Mouse (Mus musculus): Measurements from ENCODE around the gene Gm2030. TPM values are rescaled to one million over a fixed set of nuclear protein-coding genes. Genes with fewer than 3 reads are reported as not detected.
"Not testable (repeated sequence)": the region's sequence is repeated elsewhere in the genome, so short reads cannot be mapped to it uniquely, and the experiment has no call there.

Gene Gm2030
- total RNA-seq (2014; rRNA removed): not detected in 2 replicates
- not detected in 2 replicates for polyA plus RNA-seq (2012; rRNA removed)

DNA sequence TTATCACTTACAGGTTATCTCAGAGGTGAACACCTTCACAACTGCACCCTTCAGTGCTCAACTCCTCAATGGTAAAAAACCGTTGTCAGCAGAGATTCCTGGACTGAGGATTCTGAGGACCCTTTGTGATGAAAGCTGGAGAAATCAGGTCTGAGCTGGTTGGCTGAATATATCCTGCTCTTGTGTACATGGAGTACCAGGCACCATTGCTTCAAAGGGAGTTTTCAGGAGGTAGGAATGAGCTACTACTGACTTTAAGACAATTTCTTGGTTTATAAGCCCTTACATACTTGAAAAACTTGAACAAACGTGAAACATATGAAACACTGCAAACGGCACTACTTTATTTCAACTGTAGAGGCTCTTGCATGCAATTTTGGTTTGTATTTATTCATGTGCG, at the start of gene Gm2030:
Gene Gm2030 (minus strand): TSS at position 101 of the 400 bp plus-strand sequence.
- H3K36me3 ChIP-seq (ENCODE audit: control insufficient read depth, insufficient read depth, low read length); H3K4me3 ChIP-seq (ENCODE audit: insufficient read depth, low read depth, low read length); H3K27ac ChIP-seq (replicated peaks; ENCODE audit: insufficient read depth, low read depth, low read length); H3K27me3 ChIP-seq (ENCODE audit: control insufficient read depth, insufficient read depth, low read length); H3K4me1 ChIP-seq (ENCODE audit: control insufficient read depth, insufficient read depth, low read length); DNase-seq (ENCODE audit: extremely low read depth, low read depth, low spot score); H3K9ac ChIP-seq (ENCODE audit: low read depth, low read length); H3K79me2 ChIP-seq (ENCODE audit: control insufficient read depth, insufficient read depth, low read length): not testable (repeated sequence)
- 58% methylated on average over 3 of the region's 4 CpGs for WGBS

Other genes with a start within 250 kb of the Gm2030 start
- not detected in 2 replicates for gene Gm2012, start 78.7 kb downstream of the Gm2030 start, total RNA-seq (2014; rRNA removed)
- gene Gm2012, start 78.7 kb downstream of the Gm2030 start, polyA plus RNA-seq (2012; rRNA removed): not detected in 2 replicates
- gene Slx, start 235.5 kb upstream of the Gm2030 start, total RNA-seq (2014; rRNA removed): not detected in 2 replicates
- not detected in 2 replicates for gene Slx, start 235.5 kb upstream of the Gm2030 start, polyA plus RNA-seq (2012; rRNA removed)